Mouse (Mus musculus) kidney, embryonic 16.5 days (tissue): ENCODE results near the gene Cdkl4. TPM values are rescaled to one million over a fixed set of nuclear protein-coding genes. Genes with fewer than 3 reads are reported as not detected.

Source experiments
- ATAC-seq: fragments of 200-750 bp; cut with Nextera tagmentation; 2 replicates; pipeline ENCODE4 v1.8.0; 2017; ENCODE audit warnings: moderate TSS enrichment; ENCODE audit not compliant: low FRiP score, low TSS enrichment
- H3K27ac ChIP-seq: fragments of 300-500 bp; sonication (generic); 2 replicates; pipeline ENCODE4 v1.5.1; 2014; ENCODE audit warnings: low read length
- H3K27me3 ChIP-seq: fragments of 300-500 bp; sonication (generic); 2 replicates; pipeline ENCODE4 v1.6.1; 2014; ENCODE audit warnings: low read length, control low read depth, mixed read lengths; ENCODE audit not compliant: insufficient read depth
- H3K36me3 ChIP-seq: fragments of 300-500 bp; sonication (generic); 2 replicates; pipeline ENCODE4 v1.6.1; 2014; ENCODE audit warnings: low read length, control low read depth, mixed read lengths; ENCODE audit not compliant: insufficient read depth
- H3K4me1 ChIP-seq: fragments of 300-500 bp; sonication (generic); 2 replicates; pipeline ENCODE4 v1.6.1; 2014; ENCODE audit warnings: low read length, control low read depth, mixed read lengths; ENCODE audit not compliant: insufficient read depth
- H3K4me2 ChIP-seq: fragments of 300-500 bp; sonication (generic); replicated peaks from 2 replicates; pipeline ENCODE4 v1.6.1; 2014; ENCODE audit warnings: low read depth, low read length
- H3K4me3 ChIP-seq: fragments of 300-500 bp; sonication (generic); 2 replicates; pipeline ENCODE4 v1.5.1; 2014; ENCODE audit warnings: mild to moderate bottlenecking, low read length
- H3K9ac ChIP-seq: fragments of 300-500 bp; sonication (generic); replicated peaks from 2 replicates; pipeline ENCODE4 v1.6.1; 2014; ENCODE audit warnings: low read length
- H3K9me3 ChIP-seq: fragments of 300-500 bp; sonication (generic); 2 replicates; pipeline ENCODE4 v1.6.1; 2016; ENCODE audit warnings: low read length, control low read depth
- WGBS: fragments of 180-500 bp; shearing (Covaris S2); extraction: QIAGEN DNeasy Blood & Tissue Kit; methylation state at CpG from one replicate; pipeline ENCODE4 v1.1.7; 2014; 5-methylcytosine and 5-hydroxymethylcytosine counted together
- polyA plus RNA-seq: library from polyadenylated mRNA; unstranded; fragments of >200 nt; fragmentation: Nextera tagmentation; extraction: Ambion mirVana; gene quantifications from 2 replicates; pipeline ENCODE4 v1.2.1, GENCODE M21; 2015

Gene Cdkl4
- polyA plus RNA-seq, 1 experiment from 2014 or later = 0.99 TPM

- 90% methylated on average over 4 of the region's 4 CpGs for WGBS
Measured at GRCm38 (mm10) chr17:80492811-80493210, 84.8 kb downstream of the Cdkl4 start.

GRCm38 (mm10) chr17:80492274-80492673 is 85.3 kb downstream of the Cdkl4 start:
- H3K27me3 ChIP-seq = no peaks in the 10 kb centered on the region
- no peak for ATAC-seq
- no peaks in the 10 kb centered on the region for H3K9me3 ChIP-seq
- WGBS = 93% methylated on average over 4 of the region's 4 CpGs
- H3K4me2 ChIP-seq = no peak overlapping the region
- no peak overlapping the region for H3K9ac ChIP-seq
- H3K27ac ChIP-seq = no peak overlapping the region
- H3K4me1 ChIP-seq = peaks cover 5% of the 10 kb centered on the region; the same call in 1 of the 2 replicates
- H3K4me3 ChIP-seq = no peak overlapping the region
- H3K36me3 ChIP-seq = no peaks in the 10 kb centered on the region

More at GRCm38 (mm10) chr17:80492811-80493210, 84.8 kb downstream of the Cdkl4 start:
- Histone ChIP-seq H3K27ac (no peak overlapping the region), H3K9ac (no peak overlapping the region), H3K4me2 (no peak overlapping the region), H3K9me3 (no peaks in the 10 kb centered on the region), H3K36me3 (no peaks in the 10 kb centered on the region), H3K4me1 (peaks cover 5% of the 10 kb centered on the region; the same call in 1 of the 2 replicates), H3K27me3 (no peaks in the 10 kb centered on the region), H3K4me3 (no peak overlapping the region)
- no peak for ATAC-seq

DNA sequence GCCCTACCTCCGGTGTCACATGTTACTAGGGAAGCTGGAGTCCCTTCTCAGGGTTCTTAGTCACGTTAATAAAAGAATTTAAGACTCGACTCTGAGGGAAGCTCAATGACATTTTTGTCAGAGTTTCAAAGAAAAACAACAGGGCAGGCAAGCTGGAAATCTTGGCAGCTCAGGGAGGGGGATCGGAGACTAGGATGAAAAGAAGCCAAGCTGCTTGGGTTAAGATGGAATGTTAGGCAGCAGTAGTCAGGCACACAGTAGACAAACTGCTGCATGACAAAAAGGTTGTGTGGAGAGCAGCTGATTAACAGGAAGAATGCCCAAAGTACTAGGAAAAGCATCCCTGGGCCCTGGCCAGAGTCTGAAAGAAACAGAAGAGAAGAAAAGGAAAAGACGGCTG is 87.4 kb downstream of the Cdkl4 start:
- H3K9me3 ChIP-seq = no peaks in the 10 kb centered on the region
- no peak overlapping the region for H3K4me3 ChIP-seq
- H3K4me1 ChIP-seq = peaks cover 5% of the 10 kb centered on the region; the same call in 1 of the 2 replicates
- H3K27ac ChIP-seq = no peak overlapping the region
- H3K4me2 ChIP-seq = no peak overlapping the region
- H3K9ac ChIP-seq = no peak overlapping the region
- no peak for ATAC-seq
- 54% methylated on average over 5 of the region's 5 CpGs for WGBS
- no peaks in the 10 kb centered on the region for H3K27me3 ChIP-seq
- H3K36me3 ChIP-seq = no peaks in the 10 kb centered on the region

DNA sequence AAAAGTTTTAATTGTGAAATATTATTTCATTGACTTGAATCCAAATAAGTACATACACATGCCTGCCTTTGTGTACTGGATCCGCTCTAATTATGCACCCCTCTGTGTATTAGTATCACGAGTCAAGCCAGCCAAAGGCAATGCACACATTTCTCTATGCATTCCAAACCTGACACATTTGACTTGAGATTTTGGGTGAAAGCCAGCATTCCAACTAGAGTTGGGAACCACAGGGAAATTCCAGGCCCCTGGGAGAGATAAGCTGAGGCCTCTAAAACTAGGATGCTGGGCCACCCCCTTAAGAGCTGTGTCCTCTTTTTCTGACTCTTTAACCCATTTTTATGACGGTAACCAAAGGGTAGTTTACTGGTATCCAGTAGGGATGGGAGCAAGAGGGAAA is 88.7 kb downstream of the Cdkl4 start:
- Histone ChIP-seq H3K9ac (no peak overlapping the region), H3K9me3 (no peaks in the 10 kb centered on the region), H3K36me3 (no peaks in the 10 kb centered on the region), H3K4me1 (peaks cover 5% of the 10 kb centered on the region; the same call in 1 of the 2 replicates), H3K4me3 (no peak overlapping the region), H3K4me2 (no peak overlapping the region), H3K27ac (peak overlapping the region; percentile 56; the same call in 1 of the 2 replicates), H3K27me3 (no peaks in the 10 kb centered on the region)
- 66% methylated on average over 3 of the region's 3 CpGs for WGBS
- no peak for ATAC-seq

- Histone ChIP-seq H3K4me1 (peaks cover 12% of the 10 kb centered on the region; the same call in 1 of the 2 replicates), H3K36me3 (no peaks in the 10 kb centered on the region), H3K4me3 (no peak overlapping the region), H3K27me3 (no peaks in the 10 kb centered on the region), H3K27ac (no peak overlapping the region), H3K4me2 (no peak overlapping the region), H3K9ac (no peak overlapping the region), H3K9me3 (no peaks in the 10 kb centered on the region)
- ATAC-seq = no peak
- WGBS = 91% methylated on average over 5 of the region's 5 CpGs
Measured at GRCm38 (mm10) chr17:80485160-80485559, 92.5 kb downstream of the Cdkl4 start.

GRCm38 (mm10) chr17:80480855-80481224 is 96.8 kb downstream of the Cdkl4 start:
- peak overlapping the region; percentile 95 for H3K27ac ChIP-seq
- 40% methylated on average over 7 of the region's 7 CpGs for WGBS

DNA sequence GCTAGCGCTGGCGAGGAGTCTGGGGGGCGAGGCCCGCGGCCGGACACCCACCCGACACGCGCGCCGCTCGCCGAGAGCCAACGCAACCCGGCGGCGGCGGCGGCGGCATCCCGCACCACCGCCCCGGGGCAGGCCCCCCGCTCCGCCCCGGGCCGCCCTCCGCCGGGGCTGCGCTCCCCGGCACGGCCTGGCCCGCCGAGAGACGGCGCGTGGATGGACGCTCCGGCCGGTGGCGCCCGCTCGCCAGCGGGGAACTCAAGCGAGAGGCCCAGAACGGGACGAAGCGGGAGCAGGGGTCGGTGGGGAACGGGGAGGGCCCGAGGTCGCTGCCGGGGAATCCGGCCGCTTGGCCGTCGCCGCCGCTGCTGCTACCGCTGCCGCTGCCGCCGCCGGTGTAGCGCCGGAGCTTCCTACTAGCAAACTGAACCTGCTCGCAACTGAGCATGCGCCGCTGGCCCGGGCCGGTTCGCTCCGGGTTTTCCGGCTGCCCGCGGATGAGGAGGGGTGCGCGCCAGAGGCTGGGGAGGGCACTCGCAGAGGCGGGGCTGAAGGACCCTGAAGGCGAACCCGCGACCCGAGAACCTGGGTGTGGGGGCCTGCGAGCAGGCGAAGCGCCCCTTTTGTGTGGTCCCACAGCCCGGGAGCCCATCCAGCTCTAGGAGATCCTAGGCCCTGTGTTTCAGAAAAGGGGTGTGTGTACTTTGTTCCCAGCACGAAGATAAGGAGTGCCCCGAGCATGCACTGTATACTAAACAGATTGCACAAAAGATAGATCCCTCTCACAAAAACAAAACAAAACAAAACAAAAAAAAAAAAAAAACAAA is 97.4 kb downstream of the Cdkl4 start, which contains the start of gene Sos1:
Gene Sos1 (minus strand): TSS at position 423 of the 824 bp plus-strand sequence.
- WGBS = 0% methylated on average over 59 of the region's 90 CpGs
- Histone ChIP-seq H3K4me2 (peak within 1 kb of the TSS; percentile 55), H3K9ac (peak within 1 kb of the TSS; percentile 97), H3K27ac (peak within 1 kb of the TSS; percentile 95), H3K4me1 (peaks cover 22% of the 10 kb centered on the region), H3K4me3 (peak within 1 kb of the TSS; percentile 95), H3K27me3 (no peaks in the 10 kb centered on the region), H3K36me3 (peaks cover 3% of the 10 kb centered on the region; the same call in 1 of the 2 replicates), H3K9me3 (no peaks in the 10 kb centered on the region)
- peak; percentile 82 for ATAC-seq

More at GRCm38 (mm10) chr17:80480855-80481224, 96.8 kb downstream of the Cdkl4 start:
- ATAC-seq = no peak
- Histone ChIP-seq H3K4me3 (peak overlapping the region; percentile 95), H3K9me3 (no peaks in the 10 kb centered on the region), H3K4me1 (peaks cover 22% of the 10 kb centered on the region), H3K4me2 (peak overlapping the region; percentile 55), H3K27me3 (no peaks in the 10 kb centered on the region), H3K36me3 (peaks cover 3% of the 10 kb centered on the region; the same call in 1 of the 2 replicates), H3K9ac (peak overlapping the region; percentile 97)

DNA sequence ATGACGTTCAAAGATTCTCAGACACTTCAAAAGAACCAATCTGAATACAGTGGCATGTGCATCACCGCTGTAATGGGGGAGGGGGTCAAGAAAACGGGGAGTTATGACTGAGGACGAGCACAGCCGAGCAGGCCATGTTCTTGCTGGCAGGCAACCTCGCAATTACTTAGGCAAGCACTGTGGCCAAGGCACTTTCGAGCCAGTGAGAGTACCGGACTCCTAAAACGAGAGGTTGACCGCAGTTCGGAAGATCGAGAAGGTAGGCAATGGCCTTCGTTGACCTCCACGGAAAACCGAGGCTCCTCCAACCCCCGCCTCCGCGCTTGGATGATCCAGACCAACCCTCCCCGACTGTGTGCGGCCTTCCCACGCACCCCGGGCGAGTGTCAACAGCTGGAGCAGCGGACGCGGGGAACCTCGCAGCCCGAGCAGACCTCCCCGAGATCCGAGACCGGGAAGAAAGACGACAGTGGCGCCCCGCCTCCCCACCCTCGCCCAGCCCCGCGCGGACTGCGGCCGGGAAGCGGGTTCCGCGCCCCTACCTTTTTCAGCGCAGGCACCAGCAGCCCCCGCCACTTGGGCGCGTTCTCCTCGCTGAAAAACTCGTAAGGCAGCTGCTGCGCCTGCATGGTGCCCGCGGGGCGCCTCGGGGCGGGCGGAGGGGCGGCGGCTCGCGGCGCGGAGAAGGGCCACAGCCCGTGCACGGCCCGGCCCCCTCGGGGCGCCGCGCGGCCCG is 98.2 kb downstream of the Cdkl4 start:
- H3K4me3 ChIP-seq = peak overlapping the region; percentile 95
- no peaks in the 10 kb centered on the region for H3K9me3 ChIP-seq
- H3K9ac ChIP-seq = peak overlapping the region; percentile 97
- WGBS = under 1% methylated on average over 53 of the region's 71 CpGs
- no peaks in the 10 kb centered on the region for H3K27me3 ChIP-seq
- ATAC-seq = peak; percentile 47
- peak overlapping the region; percentile 95 for H3K27ac ChIP-seq
- peaks cover 3% of the 10 kb centered on the region; the same call in 1 of the 2 replicates for H3K36me3 ChIP-seq
- H3K4me1 ChIP-seq = peaks cover 22% of the 10 kb centered on the region
- H3K4me2 ChIP-seq = peak overlapping the region; percentile 55

DNA sequence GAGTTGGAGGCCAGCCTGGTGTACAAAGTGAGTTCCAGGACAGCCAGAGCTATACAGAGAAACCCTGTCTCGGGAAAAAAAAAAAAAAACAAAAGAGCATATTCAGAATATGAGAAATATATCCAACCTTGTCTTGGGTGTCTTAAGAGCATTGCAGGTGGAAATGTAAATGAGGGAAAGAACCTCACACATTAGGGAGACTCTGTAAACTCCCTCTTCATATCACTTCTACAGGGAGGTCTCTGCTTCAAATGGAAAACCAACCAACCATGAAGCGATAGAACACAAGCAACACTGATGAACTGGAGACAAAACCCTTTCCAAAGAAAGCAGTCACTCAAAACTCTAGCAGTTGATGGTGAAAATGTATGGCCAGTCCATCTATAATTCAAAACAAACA is 99.9 kb downstream of the Cdkl4 start:
- H3K9me3 ChIP-seq = no peaks in the 10 kb centered on the region
- H3K4me3 ChIP-seq = no peak overlapping the region
- 81% methylated on average over 2 of the region's 2 CpGs for WGBS
- peaks cover 3% of the 10 kb centered on the region; the same call in 1 of the 2 replicates for H3K36me3 ChIP-seq
- H3K4me2 ChIP-seq = no peak overlapping the region
- H3K9ac ChIP-seq = no peak overlapping the region
- no peaks in the 10 kb centered on the region for H3K27me3 ChIP-seq
- no peak overlapping the region for H3K27ac ChIP-seq
- H3K4me1 ChIP-seq = peaks cover 22% of the 10 kb centered on the region
- ATAC-seq = no peak
